Mouse (Mus musculus): ENCODE measurements around the gene Tril.

- no peak for TF ChIP-seq CTCF (IDR thresholded peaks at IDR 0.05; ENCODE audit: borderline replicate concordance, insufficient read depth, low read depth, low read length)
- no peak for TF ChIP-seq POLR2A (IDR thresholded peaks at IDR 0.05; ENCODE audit: borderline replicate concordance, insufficient read depth, low read length)
Measured at GRCm38 (mm10) chr6:53765731-53766130, 54.9 kb downstream of the Tril start.
